Mouse (Mus musculus): ENCODE results near the gene Aqp7. TPM values are rescaled to one million over a fixed set of nuclear protein-coding genes. Genes with fewer than 3 reads are reported as not detected.
"Not testable (repeated sequence)": the region's sequence is repeated elsewhere in the genome, so short reads cannot be mapped to it uniquely, and the experiment has no call there.

Aqp7 gene
- polyA plus RNA-seq, 1 experiment from 2014 or later = 0.42 TPM

GRCm38 (mm10) chr4:41082803-41083202 lies 34.9 kb upstream of the Aqp7 start:
- H3K4me3 ChIP-seq (replicated peaks); H3K4me2 ChIP-seq; H3K4me1 ChIP-seq; H3K27me3 ChIP-seq (replicated peaks); H3K27ac ChIP-seq; H3K36me3 ChIP-seq; H3K9me3 ChIP-seq; ATAC-seq (ENCODE audit: insufficient read depth, low FRiP score, low read depth); H3K9ac ChIP-seq: not testable (repeated sequence)
- WGBS = 61% methylated on average over 4 of the region's 4 CpGs

GRCm38 (mm10) chr4:41081733-41082132 lies 33.8 kb upstream of the Aqp7 start:
- Histone ChIP-seq H3K36me3 (no peaks in the 10 kb centered on the region), H3K27me3 (replicated peaks) (no peaks in the 10 kb centered on the region), H3K4me3 (replicated peaks) (no peak overlapping the region), H3K9ac (no peak overlapping the region), H3K27ac (no peak overlapping the region), H3K9me3 (no peaks in the 10 kb centered on the region), H3K4me1 (no peaks in the 10 kb centered on the region), H3K4me2 (no peak overlapping the region)
- no peak for ATAC-seq (ENCODE audit: insufficient read depth, low FRiP score, low read depth)
- 74% methylated on average over 5 of the region's 5 CpGs for WGBS

- 59% methylated on average over 6 of the region's 6 CpGs for WGBS
- no peak overlapping the region for H3K9ac ChIP-seq
- H3K27me3 ChIP-seq (replicated peaks) = no peaks in the 10 kb centered on the region
- H3K4me2 ChIP-seq = no peak overlapping the region
- no peak for ATAC-seq (ENCODE audit: insufficient read depth, low FRiP score, low read depth)
- H3K4me1 ChIP-seq = no peaks in the 10 kb centered on the region
- no peak overlapping the region for H3K4me3 ChIP-seq (replicated peaks)
- no peak overlapping the region for H3K27ac ChIP-seq
- H3K36me3 ChIP-seq = no peaks in the 10 kb centered on the region
- H3K9me3 ChIP-seq = no peaks in the 10 kb centered on the region
Observed at GRCm38 (mm10) chr4:41078726-41079125, 30.8 kb upstream of the Aqp7 start.

GRCm38 (mm10) chr4:41074461-41074860 lies 26.5 kb upstream of the Aqp7 start:
- no peak overlapping the region for H3K9ac ChIP-seq
- 67% methylated on average over 6 of the region's 6 CpGs for WGBS
- H3K27ac ChIP-seq = no peak overlapping the region
- no peak for ATAC-seq (ENCODE audit: insufficient read depth, low FRiP score, low read depth)
- H3K4me3 ChIP-seq (replicated peaks) = no peak overlapping the region
- no peaks in the 10 kb centered on the region for H3K27me3 ChIP-seq (replicated peaks)
- H3K36me3 ChIP-seq = no peaks in the 10 kb centered on the region
- no peaks in the 10 kb centered on the region for H3K9me3 ChIP-seq
- no peaks in the 10 kb centered on the region for H3K4me1 ChIP-seq
- no peak overlapping the region for H3K4me2 ChIP-seq

- Histone ChIP-seq H3K4me2 (no peak overlapping the region), H3K4me3 (replicated peaks) (no peak overlapping the region), H3K36me3 (no peaks in the 10 kb centered on the region), H3K9ac (no peak overlapping the region), H3K27me3 (replicated peaks) (no peaks in the 10 kb centered on the region), H3K9me3 (no peaks in the 10 kb centered on the region), H3K4me1 (no peaks in the 10 kb centered on the region), H3K27ac (no peak overlapping the region)
- WGBS = 70% methylated on average over 12 of the region's 12 CpGs
- no peak for ATAC-seq (ENCODE audit: insufficient read depth, low FRiP score, low read depth)
Observed at GRCm38 (mm10) chr4:41073008-41073817, 25.3 kb upstream of the Aqp7 start.

- Histone ChIP-seq H3K9me3 (no peaks in the 10 kb centered on the region), H3K36me3 (no peaks in the 10 kb centered on the region), H3K4me2 (no peak overlapping the region), H3K27ac (no peak overlapping the region), H3K4me1 (no peaks in the 10 kb centered on the region), H3K27me3 (replicated peaks) (no peaks in the 10 kb centered on the region), H3K9ac (no peak overlapping the region), H3K4me3 (replicated peaks) (no peak overlapping the region)
- WGBS = 76% methylated on average over 14 of the region's 14 CpGs
- no peak for ATAC-seq (ENCODE audit: insufficient read depth, low FRiP score, low read depth)
Observed at GRCm38 (mm10) chr4:41071500-41072429, 23.8 kb upstream of the Aqp7 start.

- H3K9ac ChIP-seq = no peak overlapping the region
- H3K27ac ChIP-seq = 0 out of 2 replicates have a peak overlapping the region, but pooled peaks have one; percentile 28
- H3K4me3 ChIP-seq (replicated peaks) = no peak overlapping the region
- no peak for ATAC-seq (ENCODE audit: insufficient read depth, low FRiP score, low read depth)
- 0 out of 2 replicates have a peak, but pooled peaks cover 7% of the 10 kb centered on the region for H3K4me1 ChIP-seq
- H3K4me2 ChIP-seq = no peak overlapping the region
- no peaks in the 10 kb centered on the region for H3K36me3 ChIP-seq
- H3K9me3 ChIP-seq = no peaks in the 10 kb centered on the region
- no peaks in the 10 kb centered on the region for H3K27me3 ChIP-seq (replicated peaks)
- 83% methylated on average over 4 of the region's 4 CpGs for WGBS
Observed at GRCm38 (mm10) chr4:41065196-41065595, 17.3 kb upstream of the Aqp7 start.

GRCm38 (mm10) chr4:41063894-41064673 lies 16.1 kb upstream of the Aqp7 start:
- H3K9me3 ChIP-seq = no peaks in the 10 kb centered on the region
- H3K4me3 ChIP-seq (replicated peaks) = peak overlapping the region; percentile 24; the same call in 1 of the 2 replicates
- ATAC-seq (ENCODE audit: insufficient read depth, low FRiP score, low read depth) = 0 out of 2 replicates have a peak, but pooled peaks have one; percentile 50
- no peak overlapping the region for H3K9ac ChIP-seq
- H3K4me2 ChIP-seq = peak overlapping the region; percentile 53
- WGBS = 14% methylated on average over 16 of the region's 16 CpGs
- H3K27me3 ChIP-seq (replicated peaks) = no peaks in the 10 kb centered on the region
- H3K36me3 ChIP-seq = no peaks in the 10 kb centered on the region
- H3K27ac ChIP-seq = peak overlapping the region; percentile 64
- H3K4me1 ChIP-seq = 0 out of 2 replicates have a peak, but pooled peaks cover 7% of the 10 kb centered on the region

- Histone ChIP-seq H3K4me2 (peak overlapping the region; percentile 53; the same call in 1 of the 2 replicates), H3K4me3 (replicated peaks) (no peak overlapping the region), H3K9me3 (no peaks in the 10 kb centered on the region), H3K36me3 (no peaks in the 10 kb centered on the region), H3K27me3 (replicated peaks) (no peaks in the 10 kb centered on the region), H3K27ac (peak overlapping the region; percentile 64), H3K9ac (no peak overlapping the region), H3K4me1 (0 out of 2 replicates have a peak, but pooled peaks cover 7% of the 10 kb centered on the region)
- 56% methylated on average over 3 of the region's 3 CpGs for WGBS
- ATAC-seq (ENCODE audit: insufficient read depth, low FRiP score, low read depth) = no peak
Observed at GRCm38 (mm10) chr4:41063351-41063750, 15.4 kb upstream of the Aqp7 start.

- WGBS = 59% methylated on average over 7 of the region's 9 CpGs
- Histone ChIP-seq H3K27ac (no peak overlapping the region), H3K4me2 (no peak overlapping the region), H3K4me1 (peaks cover 3% of the 10 kb centered on the region; the same call in 1 of the 2 replicates), H3K9ac (no peak overlapping the region), H3K4me3 (replicated peaks) (no peak overlapping the region), H3K27me3 (replicated peaks) (no peaks in the 10 kb centered on the region), H3K36me3 (no peaks in the 10 kb centered on the region), H3K9me3 (no peaks in the 10 kb centered on the region)
- no peak for ATAC-seq (ENCODE audit: insufficient read depth, low FRiP score, low read depth)
Observed at GRCm38 (mm10) chr4:41057361-41057760, 9.4 kb upstream of the Aqp7 start.

GRCm38 (mm10) chr4:41056742-41057332 lies 8.9 kb upstream of the Aqp7 start:
- Histone ChIP-seq H3K36me3 (no peaks in the 10 kb centered on the region), H3K27ac (no peak overlapping the region), H3K9ac (no peak overlapping the region), H3K9me3 (no peaks in the 10 kb centered on the region), H3K4me3 (replicated peaks) (no peak overlapping the region), H3K4me2 (no peak overlapping the region), H3K27me3 (replicated peaks) (no peaks in the 10 kb centered on the region), H3K4me1 (peaks cover 3% of the 10 kb centered on the region; the same call in 1 of the 2 replicates)
- WGBS = 71% methylated on average over 7 of the region's 7 CpGs
- ATAC-seq (ENCODE audit: insufficient read depth, low FRiP score, low read depth) = no peak
